Mouse (Mus musculus) MEL (cell line): Measurements from ENCODE around the gene Klf9. TPM values are rescaled to one million over a fixed set of nuclear protein-coding genes. Genes with fewer than 3 reads are reported as not detected.

Experiments
- DNase-seq: peaks from one replicate; pipeline ENCODE4 v3.0.0; 2011; ENCODE audit warnings: low read depth, low spot score
- H3K27ac ChIP-seq: 2 replicates; pipeline ENCODE4 v1.5.1; 2012; ENCODE audit warnings: low read depth, mild to moderate bottlenecking, control low read depth, low read length, moderate library complexity; ENCODE audit not compliant: control insufficient read depth
- H3K27me3 ChIP-seq, 2 experiments: fragments of 150-350 bp in 1 of 2; sonication (generic) in 1 of 2; 2 replicates each; pipeline ENCODE4 v1.6.1; 2012; ENCODE audit warnings: low read length in 2 of 2, mild to moderate bottlenecking in 2 of 2, improper control_type of control experiment in 1 of 2, moderate library complexity in 1 of 2; ENCODE audit not compliant: insufficient read depth in 2 of 2, control insufficient read depth in 1 of 2
- H3K36me3 ChIP-seq, 2 experiments: 2 replicates each; pipeline ENCODE4 v1.6.1; 2012 to 2014; ENCODE audit warnings: low read length in 2 of 2, improper control_type of control experiment in 1 of 2, inconsistent platforms in 1 of 2, mild to moderate bottlenecking in 1 of 2; ENCODE audit not compliant: insufficient read depth in 2 of 2, control insufficient read depth in 1 of 2
- H3K4me1 ChIP-seq, 2 experiments: fragments of 150-350 bp in 1 of 2; sonication (generic) in 1 of 2; 2 replicates each; pipeline ENCODE4 v1.6.1; 2012; ENCODE audit warnings: low read length in 2 of 2, improper control_type of control experiment in 1 of 2, mild to moderate bottlenecking in 1 of 2; ENCODE audit not compliant: insufficient read depth in 2 of 2, control insufficient read depth in 1 of 2
- H3K4me3 ChIP-seq, 2 experiments: fragments of 150-350 bp in 1 of 2; sonication (generic) in 1 of 2; 2 replicates each; pipeline ENCODE4 v1.5.1; 2012; ENCODE audit warnings: low read depth in 2 of 2, low read length in 2 of 2, mild to moderate bottlenecking in 2 of 2, moderate library complexity in 2 of 2, control low read depth in 1 of 2, improper control_type of control experiment in 1 of 2; ENCODE audit not compliant: control insufficient read depth in 1 of 2, insufficient read depth in 1 of 2
- H3K79me2 ChIP-seq: 2 replicates; pipeline ENCODE4 v1.6.1; 2012; ENCODE audit warnings: mild to moderate bottlenecking, low read length, moderate library complexity; ENCODE audit not compliant: control insufficient read depth, poor library complexity, insufficient read depth
- H3K9ac ChIP-seq: 2 replicates; pipeline ENCODE4 v1.6.1; 2012; ENCODE audit warnings: low read depth, mild to moderate bottlenecking, control low read depth, low read length, moderate library complexity; ENCODE audit not compliant: control insufficient read depth, poor library complexity, severe bottlenecking
- H3K9me3 ChIP-seq: fragments of 150-350 bp; sonication (generic); replicated peaks from 2 replicates; pipeline ENCODE4 v1.6.1; 2012; ENCODE audit warnings: mild to moderate bottlenecking, low read length, improper control_type of control experiment, moderate library complexity; ENCODE audit not compliant: insufficient read depth
- CHD1 ChIP-seq: IDR thresholded peaks from 2 replicates; pipeline ENCODE4 v1.6.1; 2012; ENCODE audit warnings: low read depth, mild to moderate bottlenecking, inconsistent platforms, low read length, improper control_type of control experiment
- CHD2 ChIP-seq: IDR thresholded peaks from 2 replicates; pipeline ENCODE4 v1.6.1; 2011; ENCODE audit warnings: low read length, improper control_type of control experiment
- CTCF ChIP-seq, 3 experiments: IDR thresholded peaks in 2 of 3; conservative IDR thresholded peaks in 1 of 3; 2 replicates each; pipeline ENCODE4 v1.5.1; 2011 to 2012; ENCODE audit warnings: low read length in 3 of 3, low read depth in 2 of 3, mild to moderate bottlenecking in 2 of 3, improper control_type of control experiment in 1 of 3, inconsistent platforms in 1 of 3, mixed read lengths in 1 of 3, moderate library complexity in 1 of 3; ENCODE audit not compliant: control insufficient read depth in 1 of 3, insufficient read depth in 1 of 3, poor library complexity in 1 of 3, severe bottlenecking in 1 of 3
- E2F4 ChIP-seq: IDR thresholded peaks from 2 replicates; pipeline ENCODE4 v1.6.1; 2011; ENCODE audit warnings: low read depth, low read length, improper control_type of control experiment, borderline replicate concordance
- ELF1 ChIP-seq: IDR thresholded peaks from 2 replicates; pipeline ENCODE4 v1.6.1; 2014; ENCODE audit warnings: low read depth, mild to moderate bottlenecking, inconsistent platforms, low read length, improper control_type of control experiment, moderate library complexity
- GABPA ChIP-seq: IDR thresholded peaks from 2 replicates; pipeline ENCODE4 v1.6.1; 2012; ENCODE audit warnings: low read depth, mild to moderate bottlenecking, inconsistent platforms, low read length, improper control_type of control experiment, moderate library complexity
- GATA1 ChIP-seq: IDR thresholded peaks from 2 replicates; pipeline ENCODE4 v1.6.1; 2011; ENCODE audit warnings: low read depth, low read length, improper control_type of control experiment
- KAT2A ChIP-seq: conservative IDR thresholded peaks from 2 replicates; pipeline ENCODE4 v1.6.1; 2012; ENCODE audit warnings: low read depth, low read length, improper control_type of control experiment, inconsistent platforms
- MAX ChIP-seq: IDR thresholded peaks from 2 replicates; pipeline ENCODE4 v1.6.1; 2011; ENCODE audit warnings: low read length, improper control_type of control experiment
- MXI1 ChIP-seq: IDR thresholded peaks from 2 replicates; pipeline ENCODE4 v1.6.1; 2011; ENCODE audit warnings: mild to moderate bottlenecking, low read depth, low read length, improper control_type of control experiment
- NELFE ChIP-seq: IDR thresholded peaks from 2 replicates; pipeline ENCODE4 v1.6.1; 2011; ENCODE audit warnings: low read depth, low read length, improper control_type of control experiment
- POLR2AphosphoS2 ChIP-seq: IDR thresholded peaks from 2 replicates; pipeline ENCODE4 v1.6.1; 2011; ENCODE audit warnings: low read length, improper control_type of control experiment
- POLR2AphosphoS5 ChIP-seq: IDR thresholded peaks from 2 replicates; pipeline ENCODE4 v1.6.1; 2012; ENCODE audit warnings: low read depth, borderline replicate concordance, mild to moderate bottlenecking, inconsistent platforms, low read length, moderate library complexity, mixed read lengths
- RAD21 ChIP-seq: IDR thresholded peaks from 2 replicates; pipeline ENCODE4 v1.6.1; 2011; ENCODE audit warnings: mild to moderate bottlenecking, low read depth, low read length, improper control_type of control experiment
- RCOR1 ChIP-seq: IDR thresholded peaks from 2 replicates; pipeline ENCODE4 v1.6.1; 2012; ENCODE audit warnings: low read depth, mild to moderate bottlenecking, inconsistent platforms, low read length, improper control_type of control experiment
- SIN3A ChIP-seq: IDR thresholded peaks from 2 replicates; pipeline ENCODE4 v1.6.1; 2012; ENCODE audit warnings: low read length, improper control_type of control experiment, inconsistent platforms
- SMC3 ChIP-seq: IDR thresholded peaks from 2 replicates; pipeline ENCODE4 v1.6.1; 2011; ENCODE audit warnings: low read depth, low read length, improper control_type of control experiment
- TCF12 ChIP-seq: IDR thresholded peaks from 2 replicates; pipeline ENCODE4 v1.6.1; 2014; ENCODE audit warnings: low read depth, mild to moderate bottlenecking, inconsistent platforms, low read length, improper control_type of control experiment, moderate library complexity
- USF1 ChIP-seq: IDR thresholded peaks from 2 replicates; pipeline ENCODE4 v1.6.1; 2014; ENCODE audit warnings: low read depth, mild to moderate bottlenecking, inconsistent platforms, low read length, improper control_type of control experiment, moderate library complexity
- ZC3H11A ChIP-seq: IDR thresholded peaks from 2 replicates; pipeline ENCODE4 v1.6.1; 2012; ENCODE audit warnings: low read depth, mild to moderate bottlenecking, inconsistent platforms, low read length, improper control_type of control experiment
- ZMIZ1 ChIP-seq: IDR thresholded peaks from 2 replicates; pipeline ENCODE4 v1.6.1; 2012; ENCODE audit warnings: low read depth, mild to moderate bottlenecking, inconsistent platforms, low read length, improper control_type of control experiment, moderate library complexity
- polyA plus RNA-seq, 2 experiments: library from polyadenylated mRNA; stranded (reverse) in 1 of 2; unstranded in 1 of 2; fragments of >175 nt in 1 of 2; fragments of >200 nt in 1 of 2; gene quantifications; 2 replicates each; pipeline versions ENCODE4 v1.2.1 to v1.2.4; 2012; ENCODE audit warnings: low replicate concordance in 2 of 2, low read depth in 1 of 2; ENCODE audit not compliant: insufficient read length in 2 of 2, insufficient read depth in 1 of 2, missing spikeins in 1 of 2
- total RNA-seq: library from RNA; depleted of rRNA; stranded (reverse); fragments of 300-350 nt; gene quantifications from 2 replicates; pipeline ENCODE4 v1.2.3, GENCODE M21; 2012

Gene Klf9
- total and polyA plus RNA-seq, 3 experiments: 0.01 TPM; not detected in 2

DNA sequence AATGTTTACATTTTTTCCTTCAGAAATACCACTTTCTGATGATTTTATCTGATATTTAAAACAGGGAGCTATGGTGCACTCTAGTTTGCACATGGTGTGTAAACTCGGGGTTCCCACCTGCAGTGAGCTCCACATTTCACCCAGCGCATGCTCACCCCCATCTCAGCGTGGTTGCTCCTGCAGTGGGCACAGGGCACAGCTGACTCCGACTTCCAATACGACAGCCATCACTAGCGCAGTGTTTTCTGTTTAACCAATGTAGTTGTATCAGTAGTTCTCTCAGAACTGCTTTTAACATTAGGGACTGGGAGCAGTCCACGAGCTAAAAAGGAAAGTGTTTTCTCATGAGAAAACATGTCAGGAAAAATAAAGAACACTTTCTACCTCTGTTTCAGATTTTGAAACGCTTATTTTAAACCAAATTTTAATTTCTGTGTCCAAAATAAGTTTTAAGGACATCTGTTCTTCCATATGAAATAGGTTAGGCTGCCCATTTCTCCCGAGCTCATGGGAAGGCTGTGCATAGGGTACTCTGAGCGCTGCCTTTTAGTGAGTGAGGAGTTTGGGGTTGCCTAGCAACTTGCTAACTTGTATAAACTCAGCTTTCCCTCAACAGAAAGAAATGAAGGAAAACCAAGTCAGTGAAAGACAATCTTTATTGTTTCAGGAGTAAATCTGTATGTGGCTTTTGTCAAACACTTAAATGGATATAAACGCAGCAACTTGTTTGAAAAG lies 25.7 kb downstream of the Klf9 start:
- Histone ChIP-seq H3K9me3 (no peaks in the 10 kb centered on the region), H3K9ac (no peak overlapping the region), H3K4me3 (no peak overlapping the region), H3K27ac (no peak overlapping the region), H3K36me3 (no peaks in the 10 kb centered on the region), H3K4me1 (no peaks in the 10 kb centered on the region), H3K79me2 (no peaks in the 10 kb centered on the region), H3K27me3 (no peaks in the 10 kb centered on the region)
- DNase-seq: no peak
- TF ChIP-seq ZC3H11A (no peak), SMC3 (no peak), MXI1 (no peak), TCF12 (no peak), CTCF (IDR thresholded peaks at IDR 0.05 in 2 of 3, conservative IDR thresholded peaks at IDR 0.05 in 1 of 3; ENCODE audit: control insufficient read depth in 1 of 3, insufficient read depth in 1 of 3, low read depth in 2 of 3, low read length in 3 of 3, poor library complexity in 1 of 3, severe bottlenecking in 1 of 3) (no peak), CHD1 (no peak), KAT2A (no peak), E2F4 (no peak), SIN3A (no peak), ZMIZ1 (no peak), NELFE (no peak), ELF1 (no peak)

DNA sequence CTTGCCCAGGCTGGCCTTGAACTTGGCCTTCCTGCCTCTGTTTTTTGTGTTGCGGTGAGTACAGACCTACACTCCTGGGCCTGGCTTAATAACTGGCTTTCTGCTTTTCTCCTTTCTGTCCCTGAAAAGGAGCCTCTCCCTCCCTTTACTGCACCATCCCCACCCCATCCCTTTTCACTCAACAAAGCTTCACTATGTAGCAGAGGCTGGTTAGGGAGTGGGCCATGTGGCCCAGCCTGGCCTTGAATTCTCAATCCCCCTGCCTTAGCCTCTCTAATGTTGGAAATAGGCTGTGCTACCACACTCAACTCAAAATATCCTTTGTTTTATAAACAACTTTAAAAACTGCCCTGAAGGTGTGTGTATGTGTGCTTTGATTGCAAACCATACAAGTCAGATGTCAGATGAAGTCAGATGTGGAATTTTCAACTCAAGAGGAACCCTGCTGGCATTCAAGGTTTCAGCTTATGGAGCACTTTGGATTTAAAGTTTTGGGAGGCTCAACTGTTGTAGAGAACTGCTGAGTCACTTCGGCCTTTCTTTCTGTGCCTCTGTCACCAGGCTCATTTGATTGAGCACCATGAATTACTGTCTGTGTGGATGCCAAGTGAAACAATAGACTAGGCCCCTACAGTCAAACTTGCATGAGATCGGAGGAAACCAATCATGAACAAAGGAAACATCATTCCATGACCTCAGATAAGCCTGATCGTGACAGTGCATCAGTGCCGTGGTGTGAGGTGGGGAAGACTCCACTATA lies 28.1 kb downstream of the Klf9 start:
- Histone ChIP-seq H3K9ac (no peak overlapping the region), H3K36me3 (no peaks in the 10 kb centered on the region), H3K4me1 (no peaks in the 10 kb centered on the region), H3K27ac (no peak overlapping the region), H3K79me2 (no peaks in the 10 kb centered on the region), H3K27me3 (no peaks in the 10 kb centered on the region), H3K4me3 (no peak overlapping the region), H3K9me3 (no peaks in the 10 kb centered on the region)
- DNase-seq: no peak
- no peak for TF ChIP-seq SIN3A
- TF ChIP-seq USF1: no peak
- TF ChIP-seq MAX: no peak
- no peak for TF ChIP-seq GABPA
- TF ChIP-seq RAD21: no peak
- TF ChIP-seq NELFE: no peak
- no peak for TF ChIP-seq POLR2AphosphoS5
- no peak for TF ChIP-seq CHD2
- no peak for TF ChIP-seq RCOR1
- TF ChIP-seq GATA1: no peak
- TF ChIP-seq POLR2AphosphoS2: no peak
